Mouse (Mus musculus) intestine, postnatal 0 days (tissue): ENCODE results near the gene Adar. TPM values are rescaled to one million over a fixed set of nuclear protein-coding genes. Genes with fewer than 3 reads are reported as not detected.
A peak's percentile ranks its signal among the peaks of the same experiment; 100 is the strongest.

ENCODE experiments used
- ATAC-seq: fragments of 200-750 bp; cut with Nextera tagmentation; 2 replicates; pipeline ENCODE4 v1.8.0; 2017; ENCODE audit warnings: mild to moderate bottlenecking, moderate TSS enrichment, moderate library complexity
- H3K27ac ChIP-seq: fragments of 300-500 bp; sonication (generic); 2 replicates; pipeline ENCODE4 v1.5.1; 2014; ENCODE audit warnings: mild to moderate bottlenecking, low read depth, low read length, moderate library complexity
- H3K27me3 ChIP-seq: fragments of 300-500 bp; sonication (generic); replicated peaks from 2 replicates; pipeline ENCODE4 v1.6.1; 2014; ENCODE audit warnings: low read length, mixed read lengths; ENCODE audit not compliant: control insufficient read depth, insufficient read depth
- H3K36me3 ChIP-seq: fragments of 300-500 bp; sonication (generic); 2 replicates; pipeline ENCODE4 v1.6.1; 2014; ENCODE audit warnings: mild to moderate bottlenecking, moderate library complexity; ENCODE audit not compliant: control insufficient read depth, insufficient read depth
- H3K4me1 ChIP-seq: fragments of 300-500 bp; sonication (generic); replicated peaks from 2 replicates; pipeline ENCODE4 v1.6.1; 2014; ENCODE audit warnings: antibody characterized with exemption, low read length, mixed read lengths; ENCODE audit not compliant: control insufficient read depth, insufficient read depth
- H3K4me2 ChIP-seq: fragments of 300-500 bp; sonication (generic); replicated peaks from 2 replicates; pipeline ENCODE4 v1.6.1; 2014; ENCODE audit warnings: low read depth, mild to moderate bottlenecking, moderate library complexity
- H3K4me3 ChIP-seq: fragments of 300-500 bp; sonication (generic); 2 replicates; pipeline ENCODE4 v1.5.1; 2014; ENCODE audit warnings: low read depth, low read length
- H3K9ac ChIP-seq: fragments of 300-500 bp; sonication (generic); 2 replicates; pipeline ENCODE4 v1.6.1; 2014; ENCODE audit warnings: mild to moderate bottlenecking, low read depth, low read length
- H3K9me3 ChIP-seq: fragments of 300-500 bp; sonication (generic); 2 replicates; pipeline ENCODE4 v1.6.1; 2016; ENCODE audit warnings: mixed run types; ENCODE audit not compliant: control insufficient read depth
- CTCF ChIP-seq: sonication (generic); IDR thresholded peaks from 2 replicates; pipeline ENCODE4 v1.5.1; 2016; ENCODE audit warnings: low read depth, mild to moderate bottlenecking, control low read depth, antibody characterized with exemption, moderate library complexity
- WGBS: fragments of 180-500 bp; shearing (Covaris S2); extraction: QIAGEN DNeasy Blood & Tissue Kit; methylation state at CpG from one replicate; pipeline ENCODE4 v1.1.7; 2014; 5-methylcytosine and 5-hydroxymethylcytosine counted together
- polyA plus RNA-seq: library from polyadenylated mRNA; unstranded; fragments of >200 nt; fragmentation: Nextera tagmentation; extraction: Ambion mirVana; gene quantifications from 2 replicates; pipeline ENCODE4 v1.2.1, GENCODE M21; 2015

Gene Adar
- polyA plus RNA-seq, 1 experiment from 2014 or later: 10.3 TPM

- H3K36me3 ChIP-seq: no peaks in the 10 kb centered on the region; the same call in 1 of the 2 replicates
- WGBS: 75% methylated on average over 2 of the region's 2 CpGs
- no peak for ATAC-seq
- no peaks in the 10 kb centered on the region for H3K4me1 ChIP-seq
- no peak overlapping the region for H3K4me3 ChIP-seq
- H3K9ac ChIP-seq: no peak overlapping the region
- no peaks in the 10 kb centered on the region for H3K9me3 ChIP-seq
- no peak overlapping the region for H3K27ac ChIP-seq
- no peak overlapping the region for H3K4me2 ChIP-seq
- no peak for TF ChIP-seq CTCF
- H3K27me3 ChIP-seq: no peaks in the 10 kb centered on the region
Observed at GRCm38 (mm10) chr3:89757851-89758250, 43.0 kb downstream of the Adar start.

GRCm38 (mm10) chr3:89759786-89760185, 45.0 kb downstream of the Adar start:
- Histone ChIP-seq H3K27ac (no peak overlapping the region), H3K9me3 (no peaks in the 10 kb centered on the region), H3K9ac (no peak overlapping the region), H3K4me1 (peaks cover 9% of the 10 kb centered on the region; the same call in 1 of the 2 replicates), H3K27me3 (0 out of 2 replicates have a peak, but pooled peaks cover 7% of the 10 kb centered on the region), H3K4me3 (no peak overlapping the region), H3K4me2 (no peak overlapping the region), H3K36me3 (no peaks in the 10 kb centered on the region; the same call in 1 of the 2 replicates)
- ATAC-seq: no peak
- TF ChIP-seq CTCF: no peak
- WGBS: 91% methylated on average over 2 of the region's 3 CpGs

- Histone ChIP-seq H3K27me3 (0 out of 2 replicates have a peak, but pooled peaks cover 7% of the 10 kb centered on the region), H3K27ac (no peak within 1 kb of the TSS), H3K9me3 (no peaks in the 10 kb centered on the region), H3K4me2 (peak within 1 kb of the TSS; percentile 49), H3K9ac (no peak within 1 kb of the TSS), H3K4me1 (peaks cover 9% of the 10 kb centered on the region; the same call in 1 of the 2 replicates), H3K36me3 (0 out of 2 replicates have a peak, but pooled peaks cover 2% of the 10 kb centered on the region), H3K4me3 (0 out of 2 replicates have a peak within 1 kb of the TSS, but pooled peaks have one; percentile 4)
- ATAC-seq: peak; percentile 81
- whole genome bisulfite sequencing: 2% methylated on average over 36 of the region's 36 CpGs
- TF ChIP-seq CTCF: 0 out of 2 replicates have a peak, but pooled peaks have one; percentile 5
Observed at GRCm38 (mm10) chr3:89764119-89764724, 49.4 kb downstream of the Adar start, which contains the start of gene Chrnb2. Chrnb2 (minus strand) TSS chr3:89764632.

- H3K4me3 ChIP-seq: no peak overlapping the region
- ATAC-seq: no peak
Observed at GRCm38 (mm10) chr3:89769584-89769983, 54.8 kb downstream of the Adar start.

GRCm38 (mm10) chr3:89770425-89771002, 55.7 kb downstream of the Adar start:
- 0 out of 2 replicates have a peak, but pooled peaks cover 4% of the 10 kb centered on the region for H3K36me3 ChIP-seq
- no peak overlapping the region for H3K4me2 ChIP-seq
- no peak overlapping the region for H3K9ac ChIP-seq
- no peak overlapping the region for H3K27ac ChIP-seq
- no peaks in the 10 kb centered on the region for H3K9me3 ChIP-seq
- peaks cover 6% of the 10 kb centered on the region; the same call in 1 of the 2 replicates for H3K4me1 ChIP-seq
- no peak for TF ChIP-seq CTCF
- H3K4me3 ChIP-seq: no peak overlapping the region
- ATAC-seq: no peak
- WGBS: 17% methylated on average over 2 of the region's 2 CpGs
- no peaks in the 10 kb centered on the region for H3K27me3 ChIP-seq

More at GRCm38 (mm10) chr3:89769584-89769983, 54.8 kb downstream of the Adar start:
- Histone ChIP-seq H3K4me2 (no peak overlapping the region), H3K36me3 (0 out of 2 replicates have a peak, but pooled peaks cover 4% of the 10 kb centered on the region), H3K9ac (no peak overlapping the region), H3K9me3 (no peaks in the 10 kb centered on the region), H3K27me3 (no peaks in the 10 kb centered on the region), H3K27ac (no peak overlapping the region), H3K4me1 (no peaks in the 10 kb centered on the region; the same call in 1 of the 2 replicates)
- no peak for TF ChIP-seq CTCF
- WGBS: 66% methylated on average over 7 of the region's 7 CpGs

GRCm38 (mm10) chr3:89772588-89772967, 57.8 kb downstream of the Adar start:
- H3K9ac ChIP-seq: peak overlapping the region; percentile 99
- H3K4me2 ChIP-seq: peak overlapping the region; percentile 89
- H3K36me3 ChIP-seq: peaks cover 16% of the 10 kb centered on the region
- peak overlapping the region; percentile 99 for H3K27ac ChIP-seq
- H3K4me1 ChIP-seq: peaks cover 9% of the 10 kb centered on the region; the same call in 1 of the 2 replicates
- peak; percentile 98 for TF ChIP-seq CTCF
- ATAC-seq: peak; percentile 67
- under 1% methylated on average over 17 of the region's 17 CpGs for WGBS
- no peaks in the 10 kb centered on the region for H3K27me3 ChIP-seq
- peak overlapping the region; percentile 97 for H3K4me3 ChIP-seq
- no peaks in the 10 kb centered on the region for H3K9me3 ChIP-seq
